Mouse (Mus musculus) embryonic facial prominence, embryonic 15.5 days (tissue): ENCODE results near the gene Usp10. TPM values are rescaled to one million over a fixed set of nuclear protein-coding genes. Genes with fewer than 3 reads are reported as not detected.

Source experiments
- ATAC-seq: fragments of 200-750 bp; cut with Nextera tagmentation; 2 replicates; pipeline ENCODE4 v1.8.0; 2017; ENCODE audit warnings: low read depth, moderate TSS enrichment; ENCODE audit not compliant: insufficient number of reproducible peaks, low FRiP score, low TSS enrichment
- H3K27ac ChIP-seq: fragments of 300-500 bp; sonication (generic); replicated peaks from 2 replicates; pipeline ENCODE4 v1.5.1; 2015; ENCODE audit warnings: mild to moderate bottlenecking, inconsistent platforms
- H3K27me3 ChIP-seq: fragments of 300-500 bp; sonication (generic); 2 replicates; pipeline ENCODE4 v1.6.1; 2015; ENCODE audit warnings: inconsistent platforms
- H3K36me3 ChIP-seq: fragments of 300-500 bp; sonication (generic); 2 replicates; pipeline ENCODE4 v1.6.1; 2015; ENCODE audit warnings: mild to moderate bottlenecking, inconsistent platforms
- H3K4me1 ChIP-seq: fragments of 300-500 bp; sonication (generic); 2 replicates; pipeline ENCODE4 v1.6.1; 2015; ENCODE audit warnings: inconsistent platforms
- H3K4me2 ChIP-seq: fragments of 300-500 bp; sonication (generic); replicated peaks from 2 replicates; pipeline ENCODE4 v1.6.1; 2015; ENCODE audit warnings: mild to moderate bottlenecking, inconsistent platforms
- H3K4me3 ChIP-seq: fragments of 300-500 bp; sonication (generic); replicated peaks from 2 replicates; pipeline ENCODE4 v1.5.1; 2015; ENCODE audit warnings: mild to moderate bottlenecking, inconsistent platforms
- H3K9ac ChIP-seq: fragments of 300-500 bp; sonication (generic); 2 replicates; pipeline ENCODE4 v1.6.1; 2015; ENCODE audit warnings: inconsistent platforms
- H3K9me3 ChIP-seq: fragments of 300-500 bp; sonication (generic); replicated peaks from 2 replicates; pipeline ENCODE4 v1.6.1; 2016; ENCODE audit warnings: inconsistent platforms
- WGBS: fragments of 180-500 bp; shearing (Covaris S2); methylation state at CpG from one replicate; pipeline ENCODE4 v1.1.7; 2015; 5-methylcytosine and 5-hydroxymethylcytosine counted together
- polyA plus RNA-seq: library from polyadenylated mRNA; unstranded; fragments of >200 nt; fragmentation: Nextera tagmentation; extraction: Ambion mirVana; gene quantifications from 2 replicates; pipeline ENCODE4 v1.2.1, GENCODE M21; 2015

The Usp10 gene
- polyA plus RNA-seq, 1 experiment from 2014 or later, result 111 TPM

DNA sequence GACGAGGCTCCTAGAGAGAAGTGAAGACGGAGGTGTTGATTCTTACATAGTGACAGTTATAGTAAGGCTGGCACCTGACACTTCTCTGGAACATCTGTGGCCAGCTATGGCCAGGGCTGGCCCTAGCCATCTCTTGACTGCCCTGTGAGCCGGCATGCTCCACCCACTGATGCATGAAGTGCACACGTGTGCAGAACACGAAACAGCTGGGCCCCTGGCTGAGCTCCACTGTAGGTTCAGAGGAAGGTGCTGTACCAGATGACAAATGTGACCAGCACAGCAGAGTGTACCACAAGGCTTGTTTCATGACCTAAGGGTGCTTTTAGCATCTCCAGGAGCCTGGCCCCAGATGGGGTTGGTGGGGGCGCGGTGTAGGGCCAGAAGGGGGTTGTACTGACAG is 84.0 kb downstream of the Usp10 start:
- 0 out of 2 replicates have a peak overlapping the region, but pooled peaks have one; percentile 0 for H3K4me2 ChIP-seq
- no peak overlapping the region for H3K4me3 ChIP-seq
- H3K9ac ChIP-seq, result no peak overlapping the region
- peaks cover 27% of the 10 kb centered on the region for H3K27me3 ChIP-seq
- H3K36me3 ChIP-seq, result no peaks in the 10 kb centered on the region
- 54% methylated on average over 7 of the region's 7 CpGs for WGBS
- peaks cover 33% of the 10 kb centered on the region for H3K4me1 ChIP-seq
- no peaks in the 10 kb centered on the region for H3K9me3 ChIP-seq
- no peak for ATAC-seq
- no peak overlapping the region for H3K27ac ChIP-seq

DNA sequence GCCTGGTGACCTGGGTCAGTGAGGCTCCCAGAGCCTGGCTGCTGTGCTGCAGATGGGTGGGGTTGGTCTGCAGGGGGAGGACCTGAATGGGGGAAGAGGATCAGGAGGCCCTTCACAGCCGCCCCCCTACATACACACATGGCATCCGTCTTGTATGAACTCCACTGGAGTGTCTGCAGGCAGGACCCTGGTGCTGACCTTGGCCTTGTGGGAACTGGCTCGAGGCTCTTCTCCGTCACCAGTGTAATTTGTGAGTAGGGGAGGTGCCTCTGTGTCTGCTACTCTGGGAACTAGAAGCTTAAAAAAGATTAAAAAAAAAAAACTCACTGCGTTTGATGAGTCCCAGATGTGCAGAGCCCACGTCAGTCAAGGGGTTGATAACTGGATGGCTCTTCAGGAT is 84.4 kb downstream of the Usp10 start:
- 18% methylated on average over 6 of the region's 6 CpGs for WGBS
- H3K36me3 ChIP-seq, result no peaks in the 10 kb centered on the region
- H3K4me2 ChIP-seq, result 0 out of 2 replicates have a peak overlapping the region, but pooled peaks have one; percentile 0
- H3K9me3 ChIP-seq, result no peaks in the 10 kb centered on the region
- H3K9ac ChIP-seq, result no peak overlapping the region
- H3K4me1 ChIP-seq, result peaks cover 33% of the 10 kb centered on the region
- H3K27me3 ChIP-seq, result peaks cover 27% of the 10 kb centered on the region
- H3K4me3 ChIP-seq, result no peak overlapping the region
- no peak for ATAC-seq
- no peak overlapping the region for H3K27ac ChIP-seq

DNA sequence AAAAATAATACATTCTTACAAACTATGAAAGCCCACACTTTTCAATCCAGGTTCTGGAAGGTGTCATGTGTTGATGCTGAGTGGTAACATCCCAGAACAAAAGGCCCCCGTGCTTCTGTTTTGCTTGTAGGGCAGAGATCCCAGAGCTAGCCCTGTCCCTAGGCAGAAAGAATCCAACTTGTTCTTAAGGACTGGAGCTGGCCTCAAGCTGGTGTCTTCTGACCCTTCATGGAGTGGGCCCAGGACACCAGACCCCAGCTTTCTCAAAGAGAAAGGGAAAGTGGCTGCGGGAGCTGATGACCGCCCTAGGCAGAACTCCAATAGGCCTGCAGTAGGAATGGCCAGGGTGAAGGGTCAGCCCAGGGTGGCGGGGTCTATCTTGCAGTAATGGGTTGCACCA is 87.1 kb downstream of the Usp10 start:
- 73% methylated on average over 4 of the region's 4 CpGs for WGBS
- no peaks in the 10 kb centered on the region for H3K36me3 ChIP-seq
- H3K27ac ChIP-seq, result no peak overlapping the region
- peaks cover 14% of the 10 kb centered on the region for H3K27me3 ChIP-seq
- no peak overlapping the region for H3K4me3 ChIP-seq
- no peaks in the 10 kb centered on the region for H3K9me3 ChIP-seq
- peaks cover 36% of the 10 kb centered on the region for H3K4me1 ChIP-seq
- no peak for ATAC-seq
- no peak overlapping the region for H3K9ac ChIP-seq
- H3K4me2 ChIP-seq, result no peak overlapping the region

DNA sequence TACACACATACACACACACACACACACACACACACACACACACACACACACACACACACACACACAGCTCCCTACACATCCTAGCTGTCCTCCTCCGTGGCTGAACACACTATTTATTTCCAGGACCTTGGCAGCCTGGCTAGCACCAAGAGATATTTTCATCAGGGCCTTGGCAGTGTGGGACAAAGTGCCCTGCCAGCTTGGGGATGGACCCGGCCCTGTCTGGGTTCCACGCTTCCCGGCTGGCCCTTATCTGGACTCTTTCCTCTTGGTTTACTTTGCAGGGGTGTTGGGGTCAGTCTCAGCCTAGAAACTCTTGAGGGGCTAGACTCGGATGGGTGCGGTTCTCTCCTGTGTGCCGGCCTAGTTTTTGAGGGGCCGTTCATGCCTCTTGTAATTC is 90.3 kb downstream of the Usp10 start:
- Histone ChIP-seq H3K4me1 (peaks cover 19% of the 10 kb centered on the region), H3K9ac (no peak overlapping the region), H3K9me3 (no peaks in the 10 kb centered on the region), H3K27ac (no peak overlapping the region), H3K4me3 (no peak overlapping the region), H3K27me3 (no peaks in the 10 kb centered on the region), H3K36me3 (no peaks in the 10 kb centered on the region), H3K4me2 (no peak overlapping the region)
- no peak for ATAC-seq
- 49% methylated on average over 8 of the region's 8 CpGs for WGBS

DNA sequence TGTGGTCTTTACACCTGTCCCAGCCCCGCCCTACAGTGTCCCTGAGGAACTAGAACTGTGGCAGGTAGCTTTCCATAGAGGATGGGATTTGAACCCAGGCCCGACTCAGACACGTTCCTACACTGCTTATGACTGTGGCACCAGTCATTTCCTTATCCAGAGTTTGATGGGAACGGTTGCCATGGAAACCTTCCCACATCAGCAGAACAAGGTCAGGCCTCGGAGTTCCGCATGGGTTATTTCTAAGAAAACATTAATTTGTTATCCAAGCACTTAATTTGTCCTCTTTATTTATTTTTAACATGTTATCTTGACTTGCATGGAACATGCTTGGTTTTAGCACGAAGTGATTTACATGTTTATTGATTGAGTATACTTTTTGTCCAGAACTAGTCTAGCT is 91.6 kb downstream of the Usp10 start:
- Histone ChIP-seq H3K4me2 (no peak overlapping the region), H3K9ac (no peak overlapping the region), H3K9me3 (no peaks in the 10 kb centered on the region), H3K4me1 (peaks cover 19% of the 10 kb centered on the region), H3K27ac (no peak overlapping the region), H3K4me3 (no peak overlapping the region), H3K36me3 (no peaks in the 10 kb centered on the region), H3K27me3 (no peaks in the 10 kb centered on the region)
- 76% methylated on average over 7 of the region's 7 CpGs for WGBS
- no peak for ATAC-seq

DNA sequence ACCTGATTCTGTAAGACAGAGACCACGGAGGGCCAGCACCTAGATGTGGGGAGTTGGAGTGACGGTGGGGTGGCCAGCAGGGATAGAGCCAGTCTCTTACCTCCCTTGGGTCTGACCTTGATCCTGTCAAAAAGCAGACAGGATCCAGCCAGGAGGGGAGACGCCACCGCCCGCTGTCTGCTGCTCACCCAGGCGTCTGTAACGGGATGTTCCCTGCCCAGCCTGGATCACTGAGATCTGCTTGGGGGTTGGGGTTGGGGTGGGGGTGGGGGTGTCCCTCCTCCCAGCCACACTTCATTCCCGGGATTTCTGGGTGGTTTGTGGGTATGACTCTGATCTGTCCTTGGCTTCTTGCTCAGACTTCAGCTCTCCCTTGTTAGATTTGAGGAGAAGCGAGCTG is 92.2 kb downstream of the Usp10 start:
- Histone ChIP-seq H3K4me2 (no peak overlapping the region), H3K36me3 (no peaks in the 10 kb centered on the region), H3K4me1 (peaks cover 19% of the 10 kb centered on the region), H3K27me3 (no peaks in the 10 kb centered on the region), H3K9me3 (no peaks in the 10 kb centered on the region), H3K27ac (no peak overlapping the region), H3K4me3 (no peak overlapping the region), H3K9ac (no peak overlapping the region)
- 36% methylated on average over 9 of the region's 9 CpGs for WGBS
- no peak for ATAC-seq

DNA sequence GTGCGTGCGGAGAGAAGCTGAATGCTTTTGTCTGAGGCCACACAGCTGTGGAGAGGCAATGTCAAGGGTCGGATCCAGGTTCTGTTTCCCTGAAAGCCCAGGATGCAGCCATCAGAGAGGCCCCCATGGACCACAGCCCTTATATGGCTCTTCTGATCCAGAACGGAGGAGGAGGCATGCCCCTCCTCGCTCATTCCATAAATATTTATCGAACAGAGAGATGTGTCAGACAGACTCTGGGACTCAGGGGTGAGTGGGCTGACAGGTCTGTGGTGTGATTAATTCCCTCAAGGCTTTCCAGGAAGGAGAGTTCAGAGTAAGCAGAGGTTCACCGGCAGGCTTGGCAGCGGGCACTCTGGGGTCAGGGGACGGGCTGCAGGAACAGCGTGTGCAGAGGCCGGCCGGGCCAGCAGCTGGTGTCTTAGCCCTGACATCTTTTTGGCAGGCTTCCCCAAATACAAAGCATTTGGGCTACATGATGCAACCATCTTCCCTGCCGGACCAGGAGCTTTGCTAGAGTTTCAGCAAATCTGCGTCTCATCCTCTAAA is 94.1 kb downstream of the Usp10 start:
- Histone ChIP-seq H3K4me2 (no peak overlapping the region), H3K36me3 (no peaks in the 10 kb centered on the region), H3K27ac (no peak overlapping the region), H3K4me1 (peaks cover 19% of the 10 kb centered on the region), H3K4me3 (no peak overlapping the region), H3K9me3 (no peaks in the 10 kb centered on the region), H3K27me3 (no peaks in the 10 kb centered on the region; the same call in 1 of the 2 replicates), H3K9ac (no peak overlapping the region)
- peak; percentile 53 for ATAC-seq
- WGBS, result 26% methylated on average over 14 of the region's 14 CpGs

DNA sequence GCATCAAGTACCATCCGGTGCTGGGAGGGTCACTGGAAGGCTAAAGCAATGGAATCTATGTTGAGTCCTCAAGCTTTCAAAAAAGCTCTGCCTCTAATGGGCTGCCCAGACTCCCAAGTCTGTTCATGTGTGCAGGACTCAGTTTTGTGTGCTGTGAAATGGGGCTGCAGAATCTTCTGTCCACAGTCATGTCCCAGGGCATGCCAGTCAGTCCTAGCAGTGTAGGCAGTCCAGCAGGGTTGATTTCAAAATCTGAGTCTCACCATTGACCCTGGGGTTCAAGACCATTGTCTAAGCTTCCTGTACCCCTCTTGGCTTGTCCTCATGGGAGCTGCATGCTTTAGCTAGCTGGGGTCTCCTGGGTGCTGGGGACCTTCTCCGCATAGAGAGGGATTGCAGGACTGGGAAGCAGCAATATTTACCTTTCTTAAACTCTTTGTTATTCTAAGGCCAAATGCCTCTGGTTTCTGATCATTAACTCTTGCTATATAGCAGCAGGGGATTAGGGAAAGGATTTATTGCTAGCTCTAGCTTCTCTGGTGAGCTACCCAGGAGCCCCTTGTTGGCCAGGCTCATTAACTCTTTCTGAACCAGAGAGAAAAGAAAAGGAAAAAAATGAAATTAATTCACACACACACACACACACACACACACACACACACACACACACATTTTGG is 94.7 kb downstream of the Usp10 start:
- Histone ChIP-seq H3K9me3 (no peaks in the 10 kb centered on the region), H3K4me3 (no peak overlapping the region), H3K4me2 (no peak overlapping the region), H3K9ac (no peak overlapping the region), H3K27ac (no peak overlapping the region), H3K4me1 (peaks cover 19% of the 10 kb centered on the region), H3K27me3 (no peaks in the 10 kb centered on the region; the same call in 1 of the 2 replicates), H3K36me3 (no peaks in the 10 kb centered on the region)
- WGBS, result 60% methylated on average over 2 of the region's 2 CpGs
- no peak for ATAC-seq

DNA sequence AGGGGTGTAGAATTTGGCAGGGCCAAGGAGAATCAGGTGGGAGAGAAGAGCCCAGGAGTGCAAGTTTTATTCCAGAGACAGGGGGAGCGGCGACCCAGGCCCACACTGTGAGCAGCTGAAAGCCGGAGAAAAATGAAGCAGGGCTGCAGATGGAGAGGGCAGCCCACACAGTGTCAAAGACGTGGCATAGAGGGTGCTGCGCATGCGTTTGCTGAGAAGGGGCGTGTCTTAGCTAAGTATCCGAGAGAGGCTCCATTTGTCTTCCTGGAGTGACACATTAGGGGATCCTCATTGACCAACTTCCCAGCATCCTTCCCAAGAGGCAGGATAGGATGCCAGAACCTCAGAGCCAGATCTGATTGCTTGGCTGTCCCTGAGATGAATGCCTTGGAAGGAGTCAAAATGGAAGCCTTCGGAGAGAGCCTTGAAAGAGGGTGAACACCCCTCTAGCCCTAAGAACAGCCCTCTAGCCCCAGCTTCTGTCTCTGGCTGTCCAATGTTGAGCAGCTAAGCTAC is 96.5 kb downstream of the Usp10 start:
- Histone ChIP-seq H3K4me1 (peaks cover 10% of the 10 kb centered on the region), H3K27me3 (no peaks in the 10 kb centered on the region; the same call in 1 of the 2 replicates), H3K9ac (no peak overlapping the region), H3K4me3 (no peak overlapping the region), H3K9me3 (no peaks in the 10 kb centered on the region), H3K4me2 (no peak overlapping the region), H3K27ac (no peak overlapping the region), H3K36me3 (no peaks in the 10 kb centered on the region)
- no peak for ATAC-seq
- 35% methylated on average over 9 of the region's 9 CpGs for WGBS

Other genes starting within 250 kb of the Usp10 start
- 2.0 and 2.6 TPM in 2 replicates for gene Wfdc1, start 244.0 kb upstream of the Usp10 start, polyA plus RNA-seq
- 4.6 and 6.5 TPM in 2 replicates for gene Atp2c2, start 210.4 kb upstream of the Usp10 start, polyA plus RNA-seq
- 12.6 and 13.4 TPM in 2 replicates for gene Tldc1, start 131.9 kb upstream of the Usp10 start, polyA plus RNA-seq
- 76.6 and 105 TPM in 2 replicates for gene Cotl1, start 69.8 kb upstream of the Usp10 start, polyA plus RNA-seq
- gene Klhl36, start 48.1 kb upstream of the Usp10 start, polyA plus RNA-seq, result 13.7 and 14.1 TPM in 2 replicates
- 5.9 and 8.0 TPM in 2 replicates for gene Gm20388, start 481 bp downstream of the Usp10 start, polyA plus RNA-seq
- gene Crispld2, start 82.1 kb downstream of the Usp10 start, polyA plus RNA-seq, result 11.6 and 13.1 TPM in 2 replicates
- gene Zdhhc7, start 191.1 kb downstream of the Usp10 start, polyA plus RNA-seq, result 31.3 and 35.2 TPM in 2 replicates
- gene 6430548M08Rik, start 203.8 kb downstream of the Usp10 start, polyA plus RNA-seq, result 8.5 and 8.7 TPM in 2 replicates